Mouse (Mus musculus): ENCODE measurements around the gene Tfap2c.

The Tfap2c gene

DNA sequence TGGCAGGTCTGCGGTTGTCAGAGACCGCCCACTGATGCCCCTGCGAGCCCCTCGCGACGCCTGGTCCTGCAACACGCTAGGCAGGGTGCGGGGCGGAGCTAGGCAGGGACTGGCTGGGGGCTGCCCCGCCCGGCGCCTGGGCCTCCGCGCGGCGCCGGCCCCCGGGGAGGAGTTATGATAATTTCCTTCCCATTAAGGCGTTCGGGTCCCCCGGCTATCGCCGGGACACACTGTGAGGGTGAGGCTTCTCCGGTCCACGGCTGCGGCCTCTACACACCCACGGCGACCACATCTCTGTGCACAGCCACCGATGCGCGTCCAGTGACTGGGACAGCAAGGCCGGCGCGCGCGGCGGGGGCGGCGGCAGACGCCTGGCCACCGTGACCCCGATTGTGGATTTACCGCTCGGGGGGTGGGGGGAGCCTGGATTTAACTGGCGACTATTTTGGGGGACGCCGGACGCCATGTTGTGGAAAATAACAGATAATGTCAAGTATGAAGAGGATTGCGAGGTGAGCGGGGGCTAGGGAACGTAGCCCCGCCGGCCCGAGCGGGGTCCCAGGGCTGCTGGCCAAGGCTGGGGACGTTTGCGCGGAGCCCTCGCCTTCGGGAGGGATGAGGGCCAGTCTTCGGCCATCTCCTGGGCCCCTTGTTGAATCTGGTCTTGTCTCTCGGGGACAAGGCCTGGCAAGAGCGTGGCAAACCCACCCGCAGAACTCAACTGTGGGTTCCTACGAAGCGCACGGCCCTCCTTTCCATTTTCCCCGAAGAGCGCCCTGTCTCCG is at the start of gene Tfap2c:
Gene Tfap2c, plus strand, starts transcription at position 223 of the 785 bp plus-strand sequence.
- no peak for DNase-seq (ENCODE audit: low spot score in 2 of 2)

- no peak for DNase-seq (ENCODE audit: low spot score in 2 of 2)
Measured at GRCm38 (mm10) chr2:172500752-172501316, 48.6 kb upstream of the Tfap2c start.

- DNase-seq (ENCODE audit: low spot score in 2 of 2): no peak
Measured at GRCm38 (mm10) chr2:172501341-172501740, 48.1 kb upstream of the Tfap2c start.

DNA sequence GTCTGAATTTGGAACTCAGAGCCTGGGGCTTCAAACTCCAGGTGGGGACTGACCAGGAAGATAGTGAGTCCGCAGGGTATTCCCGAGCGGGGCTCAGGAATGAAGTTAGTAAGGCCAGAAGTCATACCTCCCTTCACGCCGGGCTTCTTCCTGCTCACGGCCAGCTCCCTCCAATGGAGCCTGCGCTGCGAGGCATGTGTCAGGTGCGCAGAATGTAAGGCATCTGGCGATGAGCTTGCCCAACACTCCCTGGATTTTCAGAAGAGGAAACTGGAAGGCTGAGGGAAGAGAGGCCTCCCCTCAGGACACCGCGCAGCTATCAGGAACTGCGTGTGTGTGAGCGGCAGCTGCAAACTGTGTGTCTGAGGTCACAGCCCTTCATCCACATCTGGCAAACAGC is 47.2 kb upstream of the Tfap2c start:
- DNase-seq (ENCODE audit: low spot score in 2 of 2): no peak

GRCm38 (mm10) chr2:172506121-172506520 is 43.3 kb upstream of the Tfap2c start:
- DNase-seq (ENCODE audit: low spot score in 2 of 2): no peak

- DNase-seq (ENCODE audit: low spot score in 2 of 2): no peak
Measured at GRCm38 (mm10) chr2:172510056-172510712, 39.2 kb upstream of the Tfap2c start.

GRCm38 (mm10) chr2:172510899-172511298 is 38.5 kb upstream of the Tfap2c start:
- no peak for DNase-seq (ENCODE audit: low spot score in 2 of 2)

DNA sequence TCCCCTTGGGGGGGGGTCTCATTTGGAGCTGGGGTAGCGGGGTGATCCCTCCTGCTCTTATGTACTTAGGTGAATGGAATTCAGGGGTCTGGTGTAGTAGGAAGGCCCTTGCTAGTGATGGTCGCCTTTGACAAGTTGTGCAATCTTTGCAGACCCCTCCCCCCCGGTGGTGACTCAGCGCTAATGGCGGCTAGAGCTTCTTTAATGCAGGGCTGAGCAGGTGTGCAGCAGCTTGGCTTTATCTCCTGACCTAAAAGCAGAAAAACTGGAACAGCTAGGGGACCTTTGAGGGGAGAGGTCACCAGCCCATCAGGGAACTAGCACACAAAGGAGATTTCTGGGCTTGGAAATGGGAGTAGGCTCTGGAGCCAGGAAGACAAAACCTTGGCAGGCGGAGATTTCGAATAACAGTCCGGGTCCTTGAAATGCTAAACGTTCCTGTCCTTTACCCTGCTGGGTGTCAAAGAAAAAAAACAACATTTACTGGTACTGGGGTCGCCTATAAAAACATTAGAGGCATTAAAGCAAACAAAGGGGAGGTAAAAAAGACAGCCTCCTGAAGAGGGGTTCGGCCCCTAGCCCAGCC is 32.9 kb upstream of the Tfap2c start:
- DNase-seq (ENCODE audit: low spot score in 2 of 2): no peak

GRCm38 (mm10) chr2:172520616-172521371 is 28.6 kb upstream of the Tfap2c start:
- no peak for DNase-seq (ENCODE audit: low spot score in 2 of 2)

DNA sequence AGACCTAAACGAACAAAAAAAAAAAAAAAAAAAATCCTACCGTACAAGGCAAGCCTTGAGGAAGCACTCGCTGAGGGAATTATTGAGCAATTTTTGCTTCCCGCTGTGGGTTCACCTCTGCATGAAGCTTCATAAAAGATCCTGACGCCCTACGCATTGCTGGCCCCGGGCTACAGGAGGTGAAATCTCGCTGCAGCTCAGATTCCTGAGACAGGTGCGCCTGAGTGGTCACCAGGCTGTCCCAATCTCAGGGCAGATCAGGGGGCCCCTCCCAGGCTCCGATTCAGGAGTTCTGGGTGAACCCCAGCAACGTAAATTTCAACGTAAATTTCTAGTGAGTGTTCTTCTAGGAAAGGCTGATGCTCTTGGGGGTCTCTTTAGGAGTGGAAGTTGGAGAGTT is 26.9 kb upstream of the Tfap2c start:
- no peak for DNase-seq (ENCODE audit: low spot score in 2 of 2)

DNA sequence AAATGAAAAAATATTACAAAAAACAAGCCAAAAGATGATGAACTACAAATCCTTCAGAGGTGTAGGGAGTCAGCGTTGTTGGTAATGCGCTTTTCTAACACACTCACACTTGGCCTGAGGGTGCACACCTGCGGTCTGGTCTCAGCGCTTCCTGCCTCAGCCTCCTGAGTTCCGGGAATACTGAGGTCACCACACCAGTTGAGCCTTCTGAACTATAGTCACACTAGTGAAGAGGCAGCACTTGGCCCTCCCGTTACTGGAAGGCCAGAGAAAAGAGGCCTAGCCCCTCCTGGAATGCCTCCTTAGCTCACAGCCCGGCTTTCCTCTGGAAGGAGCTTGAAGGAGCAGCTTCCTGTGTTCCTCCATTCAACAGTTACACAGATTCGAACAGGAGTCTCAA is 22.2 kb upstream of the Tfap2c start:
- no peak for DNase-seq (ENCODE audit: low spot score in 2 of 2)

DNA sequence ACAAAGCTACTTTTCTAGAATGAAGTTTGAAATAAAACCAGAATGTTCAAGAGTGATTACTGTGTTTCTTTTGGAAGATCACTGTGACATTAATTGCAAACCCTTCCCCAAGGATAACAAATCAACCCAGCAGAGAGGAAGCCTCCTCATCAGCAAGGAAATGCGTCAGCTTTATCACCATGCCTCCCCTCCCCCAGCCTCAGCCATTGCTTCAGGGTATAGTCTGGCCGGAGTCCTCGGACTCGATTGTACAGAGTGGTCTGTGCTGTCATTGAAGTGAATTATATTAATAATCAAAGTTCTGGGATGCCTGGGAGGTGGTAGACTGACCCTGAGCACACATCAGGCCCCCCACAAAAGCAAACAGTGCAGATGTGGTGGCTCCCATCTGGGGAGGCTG is 5.4 kb upstream of the Tfap2c start:
- no peak for DNase-seq (ENCODE audit: low spot score in 2 of 2)

DNA sequence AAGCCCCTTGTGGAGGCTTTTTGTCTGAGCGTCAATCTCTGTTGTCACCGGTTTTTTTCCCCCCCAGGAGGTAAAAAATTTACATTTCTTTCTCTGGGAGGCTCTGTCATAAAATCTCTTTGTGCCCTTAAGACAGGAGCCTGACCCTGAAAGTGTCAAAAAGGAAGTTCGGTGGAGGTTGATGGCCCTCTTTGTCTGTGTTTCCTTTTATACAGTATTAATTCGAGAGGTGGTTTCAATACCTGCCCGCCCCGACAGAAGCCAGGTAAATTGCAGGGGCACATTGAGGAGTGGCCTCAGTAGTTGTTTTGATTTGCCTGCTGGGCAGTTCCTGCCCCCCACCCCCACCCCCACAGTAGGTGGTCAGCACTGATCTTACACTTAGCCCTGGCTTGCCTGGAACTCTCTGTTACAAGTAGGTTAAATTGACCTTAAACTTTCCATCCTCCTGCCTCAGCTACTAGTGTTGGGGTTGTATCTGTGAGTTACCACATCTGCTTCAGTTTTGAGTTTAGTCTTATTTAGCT is 4.7 kb upstream of the Tfap2c start:
- DNase-seq (ENCODE audit: low spot score in 2 of 2): no peak

DNA sequence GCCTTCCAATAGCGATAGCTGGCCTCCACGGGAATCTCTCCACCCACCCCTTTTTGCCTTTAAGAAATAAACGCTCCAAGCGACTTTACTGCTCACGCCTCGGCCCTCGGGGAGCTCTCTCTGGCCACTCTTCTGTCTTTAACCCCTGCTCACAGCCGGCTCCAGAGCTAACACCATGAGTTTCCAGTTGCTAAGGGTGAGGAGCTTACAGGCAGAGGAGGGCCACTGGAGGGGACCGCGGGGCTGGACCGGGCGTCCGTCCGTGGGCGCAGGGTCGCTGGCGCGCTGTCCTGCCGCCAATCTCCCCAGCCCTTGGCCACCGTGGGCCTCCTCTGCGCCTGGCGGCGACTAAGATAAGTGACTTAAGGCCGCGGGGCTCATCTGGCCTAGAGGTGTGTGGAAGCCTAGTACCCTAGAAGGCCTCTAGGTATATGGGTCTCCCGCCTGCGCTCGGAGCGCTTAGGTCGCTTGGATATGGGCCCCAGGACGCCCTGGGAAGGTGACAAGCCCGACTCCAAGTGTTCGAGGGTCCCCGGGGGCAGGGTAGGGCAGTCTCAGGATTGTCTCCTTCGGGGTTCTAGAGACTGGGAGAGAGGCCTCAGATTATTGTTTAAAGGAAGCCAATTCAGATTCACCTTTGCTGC is 3.7 kb upstream of the Tfap2c start:
- no peak for DNase-seq (ENCODE audit: low spot score in 2 of 2)

DNA sequence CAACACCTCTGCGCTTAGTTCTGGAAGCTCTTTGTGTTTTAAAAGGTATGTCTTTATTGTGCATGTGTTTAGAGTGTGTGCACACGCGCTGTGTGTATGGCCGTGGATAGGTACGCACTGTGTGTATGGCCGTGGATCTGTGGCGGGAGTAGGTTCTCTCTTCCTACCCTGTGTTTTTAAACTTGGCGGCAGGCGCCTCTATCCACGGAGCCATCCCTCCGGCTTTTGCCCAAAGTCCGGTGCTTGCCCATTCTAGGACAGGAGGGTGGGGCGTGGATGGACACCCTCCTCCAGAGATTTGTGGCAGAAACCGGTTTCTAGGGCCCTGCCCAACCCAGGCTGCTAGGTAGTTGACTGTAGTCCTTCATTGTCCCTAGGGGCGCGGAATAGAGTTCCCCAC is 2.8 kb upstream of the Tfap2c start:
- no peak for DNase-seq (ENCODE audit: low spot score in 2 of 2)

- no peak for DNase-seq (ENCODE audit: low spot score in 2 of 2)
Measured at GRCm38 (mm10) chr2:172547116-172547515, 2.3 kb upstream of the Tfap2c start.

DNA sequence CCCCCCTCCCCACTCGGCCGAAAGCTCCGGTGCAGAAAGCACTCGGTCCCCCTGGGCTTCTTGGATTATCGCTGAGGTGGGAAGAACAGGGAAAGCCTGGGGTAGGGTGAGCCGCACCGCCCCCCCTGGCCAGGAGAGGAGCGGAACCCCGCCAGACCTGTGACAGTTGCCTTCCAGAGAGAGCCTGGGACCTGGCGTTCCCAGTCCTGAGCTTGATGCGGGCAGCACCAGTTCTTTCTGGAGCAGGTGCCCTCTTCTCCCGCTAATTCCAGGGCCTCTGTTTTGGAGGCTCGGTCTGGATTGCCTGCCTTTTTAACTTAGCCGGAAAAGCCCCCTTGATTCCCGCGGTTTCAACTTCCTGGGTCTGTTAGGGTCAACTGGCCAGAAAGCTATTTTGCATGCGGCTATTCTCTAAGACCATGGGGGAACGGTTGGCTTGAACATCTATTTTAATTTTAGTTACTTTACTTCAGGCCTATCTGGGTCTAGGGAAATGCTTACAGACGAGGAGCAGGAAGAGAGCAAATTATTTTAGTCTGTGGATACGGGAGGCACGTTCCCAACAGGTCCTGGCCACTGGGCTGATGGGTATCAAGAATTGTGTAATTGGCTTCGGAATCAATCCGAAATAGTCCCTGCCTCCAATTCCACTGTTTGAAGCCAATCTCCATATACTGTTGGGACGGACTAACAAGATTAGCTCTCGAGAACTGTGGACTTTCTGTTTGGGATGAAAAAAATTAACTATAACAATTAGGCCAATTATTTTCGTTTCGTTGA is 1.4 kb upstream of the Tfap2c start:
- no peak for DNase-seq (ENCODE audit: low spot score in 2 of 2)

GRCm38 (mm10) chr2:172548672-172549255 is 629 bp upstream of the Tfap2c start:
- DNase-seq (ENCODE audit: low spot score in 2 of 2): no peak

DNA sequence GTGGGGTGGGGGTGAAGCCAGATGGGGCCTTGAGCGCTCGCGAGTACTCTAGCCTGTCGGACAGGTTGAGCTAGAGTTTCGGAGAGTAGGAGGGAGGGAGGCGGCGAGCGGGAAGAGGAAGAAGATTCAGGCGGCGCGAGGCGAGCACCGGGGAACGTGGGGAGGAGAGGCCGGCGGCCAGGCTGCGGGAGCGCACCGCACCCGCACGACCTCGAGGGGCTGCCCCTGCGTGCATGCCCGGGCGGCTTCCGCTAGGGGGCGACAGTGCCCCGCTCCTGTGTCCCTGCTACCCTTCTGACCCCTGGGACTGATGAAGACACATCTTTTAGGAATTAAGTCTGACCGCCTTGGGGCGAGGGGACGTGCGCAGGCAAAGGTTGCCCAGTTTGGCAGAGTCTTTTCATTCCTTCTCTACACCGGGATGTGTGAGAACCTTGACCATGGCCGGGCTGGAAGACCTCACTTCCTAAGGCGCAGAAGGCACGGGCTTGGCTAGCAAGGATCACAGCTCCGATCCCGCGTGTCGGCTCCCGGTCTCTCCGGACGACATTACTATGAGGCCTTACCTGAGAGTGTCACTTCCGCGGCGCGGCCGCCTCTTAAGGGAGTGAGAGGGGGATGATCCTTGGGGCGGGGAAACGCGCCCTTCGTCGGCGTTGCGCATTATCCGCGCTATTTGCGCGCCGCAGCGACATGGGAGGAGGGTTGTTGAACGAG is 1.1 kb downstream of the Tfap2c start:
- peak in 1 of 2 experiments; percentile 52 for DNase-seq (ENCODE audit: low spot score in 2 of 2)
